Mouse (Mus musculus) adipocyte (in vitro differentiated cells): ENCODE data around the gene Anapc11.
A peak's percentile ranks its signal among the peaks of the same experiment; 100 is the strongest.

Experiments used
- DNase-seq: peaks from one replicate; pipeline ENCODE4 v3.0.0-alpha.2; 2016; ENCODE audit warnings: low spot score

Gene Anapc11

GRCm38 (mm10) chr11:120654741-120655140 lies 56.5 kb downstream of the Anapc11 start:
- peak; percentile 42 for DNase-seq

- no peak for DNase-seq
These were observed 59.1 kb downstream of the Anapc11 start for GRCm38 (mm10) chr11:120657301-120657700.
